Mouse (Mus musculus) v-Abl transformed pro-B cells (cell line): ENCODE data around the gene Prrg2.

Source experiments
- in situ Hi-C, 2 experiments: fragments of 400-800 bp; cut with MboI; formaldehyde crosslinking; loops; one replicate each; pipeline ENCODE4 v1.15.1; 2025; ENCODE audit not compliant: unreplicated experiment in 2 of 2

The Prrg2 gene

DNA sequence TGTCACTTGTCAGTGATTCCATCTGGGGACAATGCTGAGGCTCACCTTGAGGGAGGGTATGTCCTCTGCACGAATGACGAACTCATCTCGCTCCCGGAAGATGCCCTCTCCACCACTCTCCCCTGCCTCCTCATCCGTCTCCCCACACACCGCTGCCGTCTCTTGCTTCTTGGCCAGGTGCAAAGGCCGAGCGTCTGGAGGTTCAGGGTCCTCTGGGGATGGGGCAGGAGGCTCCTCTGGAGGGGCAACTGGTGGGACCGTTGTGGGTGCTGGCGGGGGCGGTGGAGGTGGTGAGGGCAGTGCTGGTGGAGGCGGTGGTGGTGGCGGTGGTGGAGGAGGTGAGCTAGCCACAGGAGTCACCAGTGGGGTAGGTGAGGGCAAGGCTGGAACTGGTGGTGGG, 19.2 kb downstream of the Prrg2 start:
- in situ Hi-C loops = no loop called here

DNA sequence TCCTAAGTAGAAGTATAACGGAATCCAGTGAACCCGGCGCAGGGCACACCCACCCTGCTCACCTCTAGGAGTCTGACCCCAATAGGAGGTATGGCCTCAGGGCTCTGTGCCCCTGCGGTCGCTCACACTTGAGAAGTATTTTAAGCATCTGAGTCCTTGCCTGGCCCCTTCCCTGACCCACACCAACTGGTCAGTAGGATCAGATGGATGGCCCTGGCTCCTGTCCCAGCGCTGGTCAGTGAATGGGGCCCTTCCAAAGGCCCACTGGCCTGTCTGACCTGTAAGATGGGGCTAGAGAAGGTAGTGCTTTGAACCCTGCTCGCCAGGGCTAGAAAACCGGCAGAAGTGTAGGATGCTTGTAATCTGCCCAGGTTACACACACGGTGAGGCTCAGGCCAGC, 21.6 kb downstream of the Prrg2 start:
- in situ Hi-C loops = no loop called here

DNA sequence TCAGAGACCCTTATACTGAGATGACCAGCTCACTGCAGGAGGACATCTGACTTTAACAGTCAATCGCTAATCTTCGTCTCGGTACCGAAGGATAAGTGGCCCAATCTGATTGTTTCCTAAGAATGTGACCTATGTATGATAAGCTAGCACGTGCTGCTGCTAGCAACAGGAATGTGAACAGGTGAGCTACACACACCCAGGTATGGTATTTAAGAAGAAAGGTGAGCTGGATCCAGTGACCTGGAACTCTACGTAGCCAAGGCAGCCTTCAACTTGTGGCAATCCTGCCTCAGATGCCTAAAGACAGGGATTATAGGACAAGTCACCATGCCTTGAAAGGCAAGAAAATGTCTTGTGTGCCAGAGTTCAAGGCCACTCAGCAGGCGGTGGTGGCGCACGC, 24.1 kb downstream of the Prrg2 start:
- in situ Hi-C loops = loop anchor here in 1 of 2 experiments (10.0 kb wide), 1 partner anchor 54 kb away; the partner anchor contains the start of gene Prmt1

DNA sequence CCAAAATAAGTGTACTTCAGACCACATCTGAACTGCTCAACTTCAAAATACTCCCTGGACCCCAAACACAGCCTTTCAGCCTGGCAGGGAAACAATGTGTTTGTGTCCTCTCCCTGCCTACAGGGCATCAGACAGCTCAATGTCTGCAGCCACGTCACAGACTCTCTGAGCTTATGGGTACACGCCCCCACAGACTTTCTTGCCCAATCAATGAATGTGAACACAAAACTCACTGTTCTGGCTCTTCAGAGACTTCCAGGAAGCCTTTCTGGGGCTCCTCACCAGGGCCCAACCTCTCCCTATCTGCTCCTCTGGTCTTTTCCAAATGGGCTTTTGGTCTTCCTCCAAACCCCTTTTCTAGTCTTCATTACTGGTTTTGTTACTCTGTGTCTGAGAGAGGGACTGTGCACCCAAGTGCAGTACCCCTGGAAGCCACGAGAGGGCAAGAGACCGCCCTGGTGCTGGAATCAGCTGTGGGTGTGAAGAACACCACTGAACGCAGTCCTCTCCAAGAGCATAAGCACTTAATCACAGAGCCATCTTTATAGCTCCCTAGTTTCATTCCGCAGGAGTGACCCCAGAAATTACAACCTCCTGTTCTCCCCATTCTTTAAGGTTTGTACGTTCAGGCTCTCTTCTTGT, 24.6 kb downstream of the Prrg2 start:
- in situ Hi-C loops = loop anchor here in 1 of 2 experiments (10.0 kb wide), 1 partner anchor 53 kb away; the partner anchor contains the start of gene Prmt1

DNA sequence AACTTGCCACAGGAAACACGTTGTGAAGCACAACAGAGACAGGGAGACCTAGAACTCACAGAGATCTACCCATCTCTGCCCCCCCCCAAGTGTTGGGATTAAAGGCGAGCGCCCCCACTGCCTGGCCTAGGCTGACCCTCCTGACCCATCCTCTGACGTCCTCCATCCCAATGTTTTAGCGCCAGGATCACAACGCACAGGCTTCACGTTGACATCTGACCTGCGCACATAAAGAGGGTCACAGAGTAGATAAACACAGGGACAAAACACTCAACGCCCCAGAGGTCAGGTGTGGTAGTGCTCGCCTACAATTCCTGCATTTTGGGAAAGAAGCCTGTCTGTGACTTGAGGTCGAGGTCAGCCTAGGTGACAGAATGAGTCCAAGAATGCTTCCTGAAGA, 25.8 kb downstream of the Prrg2 start:
- in situ Hi-C loops = loop anchor here in 1 of 2 experiments (10.0 kb wide), 1 partner anchor 52 kb away; the partner anchor contains the start of gene Prmt1

GRCm38 (mm10) chr7:45035631-45036030, 26.8 kb downstream of the Prrg2 start:
- in situ Hi-C loops = loop anchor here in 1 of 2 experiments (10.0 kb wide), 1 partner anchor 51 kb away; the partner anchor contains the start of gene Prmt1

- in situ Hi-C loops = loop anchor here in 1 of 2 experiments (10.0 kb wide), 1 partner anchor 49 kb away; the partner anchor contains the start of gene Prmt1
Observed at GRCm38 (mm10) chr7:45033722-45034359, 28.6 kb downstream of the Prrg2 start.

DNA sequence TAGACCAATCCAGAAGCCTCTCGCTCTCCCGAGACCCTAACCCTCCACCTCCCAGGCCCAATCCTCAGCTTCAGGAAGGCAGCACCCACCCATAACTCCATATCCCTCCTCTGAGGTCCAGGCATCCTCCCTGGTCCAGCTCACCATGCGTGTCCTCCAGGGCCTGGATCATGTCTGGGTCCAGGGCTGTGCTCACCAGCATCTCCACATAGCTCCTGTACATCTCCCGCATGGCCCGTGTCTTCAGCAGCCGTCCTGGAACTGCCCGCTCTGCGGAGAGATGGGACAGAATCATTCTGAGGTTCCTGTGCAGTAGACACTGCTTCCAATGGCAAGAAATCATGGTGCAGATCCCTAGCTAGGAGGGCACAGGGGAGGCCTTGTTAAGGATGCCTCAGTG, 31.6 kb downstream of the Prrg2 start:
- in situ Hi-C loops = loop anchor here in 1 of 2 experiments (10.0 kb wide), 1 partner anchor 46 kb away; the partner anchor contains the start of gene Prmt1

DNA sequence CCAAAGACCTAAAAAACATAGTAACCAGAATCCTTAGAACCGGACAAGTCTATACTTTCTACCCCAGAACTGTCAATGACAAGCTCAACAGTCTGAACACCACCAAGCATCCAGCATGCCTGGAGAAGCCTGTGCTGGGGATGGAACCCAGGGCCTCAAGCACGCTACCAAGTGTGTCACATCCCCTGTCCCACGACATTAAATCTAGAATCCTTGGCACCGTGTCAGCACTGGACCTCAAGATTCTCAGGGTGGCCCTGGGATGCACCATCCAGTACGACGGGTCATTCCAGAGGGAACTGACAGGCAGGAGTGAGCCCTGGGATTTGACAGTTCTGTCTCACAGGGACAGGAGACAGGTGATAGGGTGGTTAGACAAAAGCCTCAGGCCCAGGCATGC, 32.5 kb downstream of the Prrg2 start:
- in situ Hi-C loops = loop anchor here in 1 of 2 experiments (10.0 kb wide), 1 partner anchor 45 kb away; the partner anchor contains the start of gene Prmt1

DNA sequence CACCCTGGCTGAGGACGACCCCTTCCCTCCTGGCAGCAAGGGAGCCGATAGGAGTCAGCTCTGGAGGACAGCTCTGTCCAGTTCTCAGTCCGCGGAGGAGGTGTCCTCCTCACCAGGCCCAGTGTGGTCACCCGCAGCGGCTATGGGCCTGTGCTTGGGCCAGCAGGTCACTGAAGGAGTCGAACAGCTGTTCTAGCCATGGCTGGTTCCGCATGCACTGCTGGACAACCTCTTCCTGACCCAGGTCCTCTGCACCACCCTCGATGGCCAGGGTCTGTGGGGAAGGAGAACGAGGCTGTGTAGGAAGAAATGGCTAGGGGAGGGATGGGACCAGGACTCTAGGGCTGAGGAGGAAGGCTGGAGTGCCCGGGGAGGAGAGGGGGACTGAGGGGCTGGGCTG, 34.1 kb downstream of the Prrg2 start:
- in situ Hi-C loops = no loop called here

GRCm38 (mm10) chr7:45027761-45028160, 34.7 kb downstream of the Prrg2 start:
- in situ Hi-C loops = no loop called here

DNA sequence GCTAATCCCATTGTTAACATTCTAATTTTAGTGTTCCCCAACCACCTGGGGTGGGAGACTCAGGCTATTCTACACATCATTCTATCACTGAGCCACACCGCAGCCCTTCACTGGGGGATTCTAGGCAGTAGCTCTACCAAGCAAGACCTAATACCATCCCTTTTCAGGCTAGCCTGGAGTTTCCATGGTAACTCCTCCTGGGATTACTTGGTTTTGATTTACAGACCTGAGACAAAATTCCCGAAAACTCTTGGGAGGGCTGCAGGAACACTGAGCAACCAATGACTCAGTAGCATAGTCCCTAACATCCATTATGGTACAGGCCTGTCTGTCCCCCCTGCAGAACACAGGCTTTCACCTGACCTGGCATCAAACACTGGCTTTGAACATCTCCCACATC, 36.2 kb downstream of the Prrg2 start:
- in situ Hi-C loops = no loop called here

DNA sequence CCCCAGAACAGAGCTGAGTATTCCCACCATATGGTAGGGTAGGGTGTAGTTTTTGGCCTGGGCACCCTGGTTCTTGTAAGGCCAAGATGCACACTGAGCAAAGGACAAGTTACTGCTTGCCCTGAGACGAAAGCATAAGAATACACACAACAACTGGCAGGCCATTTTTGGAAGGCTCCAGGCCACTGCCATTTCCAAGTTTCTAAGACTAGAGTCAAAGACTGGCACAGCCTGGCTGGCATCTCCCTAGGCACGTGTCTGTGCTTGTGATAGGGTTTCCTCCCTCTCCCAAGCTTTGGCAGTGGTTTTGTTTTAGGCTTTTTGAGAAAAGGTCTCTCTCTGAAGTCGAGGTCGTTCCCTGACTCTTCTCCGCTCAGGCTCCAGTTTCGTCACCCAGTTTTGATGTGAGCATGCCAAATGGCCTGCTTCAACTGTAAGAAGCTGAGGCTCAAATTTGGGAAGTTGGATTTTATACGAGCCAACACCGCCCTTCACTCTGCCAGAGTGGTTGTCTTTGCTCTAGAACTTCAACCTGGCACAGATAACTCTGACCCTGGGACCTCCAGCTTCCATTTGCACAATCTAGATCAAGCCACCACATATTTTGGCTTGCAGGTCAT, 36.8 kb downstream of the Prrg2 start:
- in situ Hi-C loops = no loop called here

DNA sequence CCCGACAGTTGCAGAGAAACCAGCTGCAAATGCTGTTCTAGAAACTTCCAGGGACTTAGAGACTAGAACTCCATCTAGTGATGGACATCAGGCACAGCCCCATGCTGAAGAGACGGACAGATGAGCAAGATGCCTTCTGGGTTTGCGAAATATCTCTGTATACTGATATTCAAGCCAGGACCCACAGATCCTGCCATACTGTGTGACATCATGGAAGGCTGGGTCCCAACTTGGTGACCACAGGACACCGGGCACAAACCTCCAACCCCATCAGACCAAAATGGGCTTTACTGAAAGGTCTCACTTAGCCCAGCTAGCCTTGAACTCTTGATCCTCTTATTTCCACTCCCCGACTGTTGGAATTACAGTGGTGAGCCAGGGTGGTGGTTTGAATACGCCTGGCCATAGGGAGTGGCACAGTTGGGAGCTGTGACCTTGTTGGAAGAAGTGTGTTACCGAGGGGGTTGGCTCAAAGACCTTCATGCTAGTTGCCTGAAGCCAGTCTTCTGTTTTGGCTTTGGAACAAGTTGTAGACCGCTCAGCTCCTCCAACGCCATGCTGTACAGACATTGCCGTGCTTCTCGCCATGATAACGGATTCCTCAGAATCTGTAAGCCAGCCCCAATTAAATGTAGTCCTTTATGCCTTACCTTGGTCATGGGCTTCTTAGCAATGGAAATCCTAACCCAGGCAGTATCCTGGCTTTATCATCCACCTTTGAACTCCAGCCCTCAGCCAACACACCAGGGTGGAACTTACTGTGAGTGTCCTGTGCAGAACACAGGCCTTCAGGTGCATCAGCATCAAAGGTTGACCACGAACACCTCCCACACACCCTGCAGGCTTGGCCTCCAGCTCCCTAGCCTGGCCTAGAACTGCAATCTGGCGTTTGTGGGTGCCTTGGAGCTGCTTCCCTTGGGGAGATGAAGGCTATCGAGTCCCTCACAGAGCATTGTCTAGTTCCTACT, 37.9 kb downstream of the Prrg2 start:
- in situ Hi-C loops = loop anchor here (25.0 kb wide), 2 partner anchors 688 to 888 kb away; partner anchors contain the start of genes Ccdc114 (in 1 of the 2), Dbp (in 1 of the 2), Emp3 (in 1 of the 2) and Fam83e (in 1 of the 2)

DNA sequence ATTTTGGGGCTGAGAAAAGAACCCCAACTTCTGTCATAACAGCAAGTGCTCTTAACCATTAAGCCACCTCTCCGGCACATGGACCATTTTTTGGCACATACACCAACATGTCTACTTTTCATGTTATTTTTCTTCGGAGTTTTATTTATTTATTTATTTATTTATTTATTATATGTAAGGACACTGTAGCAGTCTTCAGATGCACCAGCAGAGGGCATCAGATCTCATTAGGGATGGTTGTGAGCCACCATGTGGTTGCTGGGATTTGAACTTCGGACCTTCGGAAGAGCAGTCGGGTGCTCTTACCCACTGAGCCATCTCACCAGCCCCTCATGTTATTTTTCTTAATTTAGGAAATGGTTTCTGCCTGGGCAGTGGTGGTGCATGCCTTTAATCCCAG, 38.8 kb downstream of the Prrg2 start:
- in situ Hi-C loops = loop anchor here (25.0 kb wide), 2 partner anchors 689 to 889 kb away; partner anchors contain the start of genes Ccdc114 (in 1 of the 2), Dbp (in 1 of the 2), Emp3 (in 1 of the 2) and Fam83e (in 1 of the 2)

DNA sequence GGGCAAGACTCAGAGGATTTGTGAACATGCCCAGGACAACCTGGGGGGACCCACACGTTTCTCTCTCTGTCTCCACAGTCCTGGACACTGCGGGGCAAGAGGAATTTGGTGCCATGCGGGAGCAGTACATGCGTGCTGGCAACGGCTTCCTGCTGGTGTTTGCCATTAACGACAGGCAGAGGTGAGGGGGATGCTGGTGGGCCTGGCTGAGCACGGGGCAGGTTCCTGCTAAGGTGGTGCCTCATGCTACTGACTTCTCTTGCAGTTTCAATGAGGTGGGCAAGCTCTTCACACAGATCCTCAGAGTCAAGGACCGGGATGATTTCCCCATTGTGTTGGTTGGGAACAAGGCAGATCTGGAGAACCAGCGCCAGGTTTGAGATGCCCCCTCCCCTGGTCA, 42.3 kb downstream of the Prrg2 start:
- in situ Hi-C loops = loop anchor here (25.0 kb wide), 2 partner anchors 692 to 892 kb away; partner anchors contain the start of genes Ccdc114 (in 1 of the 2), Dbp (in 1 of the 2), Emp3 (in 1 of the 2) and Fam83e (in 1 of the 2)

- in situ Hi-C loops = loop anchor here (25.0 kb wide), 2 partner anchors 693 to 893 kb away; partner anchors contain the start of genes Ccdc114 (in 1 of the 2), Dbp (in 1 of the 2), Emp3 (in 1 of the 2) and Fam83e (in 1 of the 2)
Observed at GRCm38 (mm10) chr7:45019031-45019571, 43.4 kb downstream of the Prrg2 start.

DNA sequence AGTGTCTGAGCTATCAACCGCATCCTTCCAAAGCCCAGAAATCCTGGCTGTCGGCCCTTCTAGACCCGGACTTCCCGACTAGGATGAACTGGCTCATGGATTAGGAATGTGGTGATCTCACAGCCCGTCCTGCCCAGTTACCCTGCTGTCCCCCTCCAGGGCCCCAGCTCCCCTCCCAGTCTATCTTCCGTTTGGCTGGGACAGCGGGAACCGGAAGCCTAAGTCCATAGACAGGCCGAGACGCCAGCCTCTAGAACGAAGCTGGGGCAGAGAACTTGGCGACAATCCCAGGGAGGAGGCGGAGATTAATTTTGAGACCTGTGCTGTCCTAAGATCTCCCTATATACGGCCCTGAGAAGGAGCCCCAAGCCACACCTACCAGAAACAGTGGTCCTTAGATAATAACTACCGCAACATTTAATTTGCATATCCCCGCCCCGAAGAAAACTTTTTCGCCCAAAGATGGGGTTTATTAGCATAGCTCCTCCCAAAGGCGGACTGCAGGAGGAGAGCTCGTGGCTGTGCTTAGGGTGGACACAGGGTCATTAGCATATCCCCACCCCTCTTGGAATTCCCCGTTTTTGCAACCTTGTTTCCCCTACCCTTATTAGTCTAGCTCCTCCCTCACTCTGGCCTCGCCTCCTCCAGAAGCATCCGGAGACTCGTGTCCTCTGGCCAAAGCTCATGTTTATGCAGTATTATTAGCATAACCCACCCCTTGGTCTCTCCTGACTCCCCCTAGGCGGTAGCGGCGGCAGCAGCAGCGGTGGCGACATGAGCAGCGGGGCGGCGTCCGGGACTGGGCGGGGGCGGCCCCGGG, 45.0 kb downstream of the Prrg2 start, which contains the start of gene Rras:
Gene Rras (plus strand): TSS at position 720 of the 820 bp plus-strand sequence.
- in situ Hi-C loops = loop anchor here (25.0 kb wide), 2 partner anchors 695 to 895 kb away; partner anchors contain the start of genes Ccdc114 (in 1 of the 2), Dbp (in 1 of the 2), Emp3 (in 1 of the 2) and Fam83e (in 1 of the 2)
